Mouse (Mus musculus): Measurements from ENCODE around the gene Adcy2.

Adcy2 gene

DNA sequence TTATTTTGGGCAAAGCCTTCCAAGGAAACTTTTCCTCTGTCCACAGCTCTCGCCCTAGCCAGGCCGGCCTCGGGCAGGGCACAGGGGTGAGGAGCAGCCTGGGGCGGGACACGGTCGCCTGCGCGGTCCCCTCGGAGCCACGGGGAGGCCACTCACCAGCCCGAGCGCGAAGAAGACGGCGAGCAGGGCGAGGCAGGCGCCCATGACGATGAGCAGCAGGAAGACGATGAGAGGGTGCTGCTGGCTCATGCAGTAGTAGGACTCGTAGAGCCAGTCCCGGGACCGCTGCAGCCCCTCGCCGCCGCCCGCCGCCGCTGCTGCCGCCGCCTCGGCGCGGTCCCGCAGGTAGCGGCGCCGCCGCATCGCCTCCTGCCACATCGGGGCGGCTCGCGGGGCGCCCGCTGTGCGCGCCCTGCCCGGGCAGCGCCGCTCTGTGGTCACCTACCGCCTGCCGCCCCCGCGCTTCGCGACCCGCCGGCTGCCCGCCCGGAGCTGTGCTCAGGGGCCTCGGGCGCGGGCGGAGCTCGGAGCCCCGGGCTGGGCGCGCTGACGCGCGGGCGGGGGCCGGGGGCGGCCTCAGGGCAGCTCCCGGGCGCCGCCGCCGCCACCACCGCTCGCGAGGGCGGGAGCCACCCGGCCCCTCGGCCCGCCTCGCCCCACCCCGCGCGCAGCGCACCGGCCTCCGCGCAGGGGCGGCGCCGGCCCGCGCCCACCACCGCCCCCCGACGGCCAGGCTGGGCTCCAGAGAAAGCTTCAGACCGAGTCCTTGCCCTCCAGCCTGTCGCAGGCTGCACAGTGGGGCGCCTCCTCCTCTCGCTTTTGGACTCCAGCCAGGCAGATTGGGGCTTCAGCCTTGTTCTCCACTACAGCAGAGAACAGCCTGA lies at the start of gene Adcy2:
TSS of gene Adcy2 (minus strand) at position 624 of the 884 bp plus-strand sequence.
- in situ Hi-C loops (cut with MboI), result no loop called here

DNA sequence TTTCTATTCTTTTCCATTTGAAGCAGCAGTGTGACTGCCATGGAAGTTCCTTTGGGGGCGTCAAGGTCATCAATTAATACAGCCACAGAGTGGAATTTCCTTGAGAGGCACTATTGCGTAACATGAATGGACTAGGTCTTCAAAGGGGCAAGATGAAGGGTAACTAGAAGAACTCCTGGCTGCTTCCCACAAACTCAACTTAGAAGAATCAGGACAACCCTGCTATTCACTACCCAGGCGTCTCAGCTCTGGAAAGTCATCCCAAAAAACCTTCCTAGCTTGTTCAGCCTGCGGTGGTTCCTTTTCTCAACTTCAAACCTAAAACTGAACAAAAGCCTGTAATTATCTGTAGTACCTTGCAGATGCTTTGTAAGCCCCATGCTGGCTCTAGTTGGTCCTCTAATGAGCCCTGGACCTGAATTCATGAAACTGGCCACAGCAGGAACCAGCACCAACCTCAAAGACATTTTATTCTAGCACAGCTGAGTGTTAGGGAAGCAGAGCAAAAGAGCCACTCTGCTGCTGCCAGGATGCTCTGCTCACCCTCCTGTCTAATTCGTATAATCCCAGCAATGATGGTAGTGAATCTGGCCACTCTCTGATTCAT lies 37.8 kb upstream of the Adcy2 start:
- in situ Hi-C loops (cut with MboI), result no loop called here

DNA sequence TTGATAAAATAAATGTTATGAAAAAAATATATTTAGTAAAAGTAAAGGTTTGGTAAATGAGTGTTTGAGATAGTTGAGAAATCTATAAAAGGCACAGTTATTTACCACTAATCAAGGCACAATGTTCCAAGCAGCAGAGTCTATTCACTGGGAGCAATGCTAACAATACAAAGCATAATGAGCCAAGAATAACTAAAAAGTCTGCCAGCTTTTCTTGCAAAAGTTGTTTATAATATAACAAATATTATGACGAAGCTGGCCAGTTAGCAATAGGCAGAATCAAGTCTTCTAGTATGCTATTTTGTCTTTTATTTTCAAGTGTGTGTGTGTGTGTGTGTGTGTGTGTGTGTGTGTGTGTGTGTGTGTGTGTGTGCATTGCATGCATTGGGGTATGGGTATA lies 35.3 kb upstream of the Adcy2 start:
- in situ Hi-C loops (cut with MboI), result no loop called here

DNA sequence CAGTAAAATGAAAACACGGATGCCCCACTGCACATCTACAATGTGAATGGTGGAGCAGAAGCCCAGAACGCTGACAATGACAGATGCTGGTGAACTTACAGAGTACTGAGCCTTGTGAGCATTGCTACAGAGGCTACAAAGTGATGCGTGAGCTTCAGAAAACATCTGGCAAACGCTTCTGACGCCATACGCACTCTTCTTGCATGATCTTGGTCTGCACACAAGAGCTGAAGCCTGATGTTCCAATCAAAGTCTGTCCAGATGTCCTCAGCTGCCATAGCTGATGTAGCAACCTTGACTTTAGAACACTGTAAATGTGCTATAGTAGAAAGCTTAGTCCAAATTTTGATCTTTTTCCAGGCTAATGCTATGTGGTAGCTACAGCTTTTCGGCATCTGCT lies 34.2 kb upstream of the Adcy2 start:
- in situ Hi-C loops (cut with MboI), result no loop called here

DNA sequence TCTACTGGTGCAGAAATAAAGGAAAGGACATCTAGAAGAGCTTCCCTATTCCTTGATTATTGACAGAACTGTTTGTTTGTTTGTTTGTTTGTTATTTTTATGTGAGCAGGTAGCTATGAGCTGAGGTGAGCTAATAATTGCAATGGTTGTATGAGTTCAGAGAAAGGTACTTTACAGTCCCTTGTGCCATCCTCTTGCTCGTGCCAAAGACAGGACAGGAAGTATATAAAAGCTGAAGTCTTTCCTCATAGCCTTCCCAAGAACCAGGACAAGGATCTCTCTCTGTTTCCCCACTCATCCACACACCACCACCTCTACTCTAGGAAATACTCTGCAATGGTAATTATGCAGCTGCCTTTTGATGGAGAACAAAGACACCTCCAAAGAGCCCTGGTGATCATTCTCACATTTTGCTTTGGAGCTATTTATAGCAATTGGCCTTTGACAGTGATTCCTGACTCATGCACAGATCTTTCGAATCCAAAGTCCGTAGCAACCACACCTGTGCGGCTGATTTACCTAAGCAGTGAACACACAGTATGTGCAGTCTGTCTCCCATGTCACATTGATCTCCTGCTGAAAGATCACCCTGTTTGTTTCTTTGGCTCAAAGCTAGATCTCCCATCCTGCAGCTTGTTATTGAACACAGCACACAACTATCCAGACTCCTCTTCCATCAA lies 29.9 kb upstream of the Adcy2 start:
- in situ Hi-C loops (cut with MboI), result no loop called here

DNA sequence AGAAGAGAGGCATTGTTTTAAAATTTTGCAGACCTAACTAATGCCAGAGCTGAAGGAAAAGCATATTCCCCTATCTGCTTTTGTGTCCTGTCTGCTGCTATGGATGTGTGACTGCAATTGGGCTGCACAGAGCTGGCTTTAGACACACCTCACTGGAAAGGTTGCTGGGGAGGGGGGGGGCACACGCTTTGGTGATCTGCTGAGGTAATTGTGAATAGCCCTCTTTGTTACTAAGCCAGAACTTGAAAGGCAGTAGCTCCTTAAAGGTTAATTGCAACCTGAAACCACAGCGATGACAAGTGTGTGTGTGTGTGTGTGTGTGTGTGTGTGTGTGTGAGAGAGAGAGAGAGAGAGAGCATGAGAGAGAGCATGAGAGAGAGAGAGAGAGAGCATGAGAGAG lies 25.6 kb upstream of the Adcy2 start:
- in situ Hi-C loops (cut with MboI), result no loop called here

DNA sequence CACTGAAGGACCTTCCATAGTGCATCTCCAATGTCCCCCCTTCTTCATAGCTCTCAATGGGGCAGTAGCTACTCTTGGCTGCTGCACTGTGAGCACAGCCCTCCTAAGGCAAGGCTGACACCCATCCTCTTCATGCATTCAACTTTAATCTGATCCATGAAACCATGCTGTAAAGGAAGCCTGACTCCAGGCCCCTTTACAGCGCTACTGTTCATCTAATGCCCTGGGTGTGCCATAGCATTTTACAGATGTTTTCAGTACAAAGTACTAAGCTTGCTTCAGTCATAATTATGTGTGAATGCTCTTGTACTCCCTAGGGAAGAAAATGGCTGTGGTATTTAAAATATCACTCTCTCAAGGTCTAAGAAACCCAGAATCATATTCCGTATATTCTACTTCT lies 23.9 kb upstream of the Adcy2 start:
- in situ Hi-C loops (cut with MboI), result no loop called here

DNA sequence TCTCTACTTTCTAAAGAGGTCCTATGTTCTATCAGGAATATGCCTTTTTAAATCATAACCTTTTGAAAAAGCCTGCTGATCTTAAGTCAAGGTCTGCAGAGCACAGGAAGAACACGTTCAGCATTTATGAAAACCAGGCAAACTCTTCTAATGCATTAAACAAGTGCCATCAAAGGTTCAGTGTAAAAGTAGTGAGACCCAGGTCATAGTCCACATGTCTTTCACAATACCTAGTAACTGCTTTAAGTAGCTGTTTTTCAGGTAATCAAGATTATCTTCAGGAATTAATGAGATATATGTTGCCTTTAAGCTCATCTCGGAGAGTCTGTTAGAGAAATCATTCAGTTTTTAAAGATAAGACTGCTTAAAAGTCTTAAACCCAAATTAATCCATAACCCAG lies 21.2 kb upstream of the Adcy2 start:
- in situ Hi-C loops (cut with MboI), result no loop called here

DNA sequence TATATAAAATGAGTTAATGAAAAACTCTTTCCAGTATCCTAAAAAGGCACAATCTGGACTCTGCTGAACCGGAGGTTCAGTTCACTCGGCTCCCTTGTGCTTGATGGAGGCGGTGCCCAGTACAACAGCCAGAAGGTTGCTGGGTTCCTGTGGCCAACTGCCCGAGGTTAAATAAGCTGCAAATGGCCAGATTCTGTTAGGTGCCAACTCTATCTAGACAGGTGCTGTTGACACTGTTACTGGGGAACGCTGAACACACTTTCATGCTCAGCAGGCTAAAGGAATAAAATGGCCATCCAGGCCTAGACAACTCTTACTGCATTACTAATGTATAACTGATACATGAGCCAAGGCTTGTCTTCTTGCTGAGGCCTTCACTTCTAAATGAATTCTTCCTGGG lies 7.6 kb upstream of the Adcy2 start:
- in situ Hi-C loops (cut with MboI), result no loop called here

DNA sequence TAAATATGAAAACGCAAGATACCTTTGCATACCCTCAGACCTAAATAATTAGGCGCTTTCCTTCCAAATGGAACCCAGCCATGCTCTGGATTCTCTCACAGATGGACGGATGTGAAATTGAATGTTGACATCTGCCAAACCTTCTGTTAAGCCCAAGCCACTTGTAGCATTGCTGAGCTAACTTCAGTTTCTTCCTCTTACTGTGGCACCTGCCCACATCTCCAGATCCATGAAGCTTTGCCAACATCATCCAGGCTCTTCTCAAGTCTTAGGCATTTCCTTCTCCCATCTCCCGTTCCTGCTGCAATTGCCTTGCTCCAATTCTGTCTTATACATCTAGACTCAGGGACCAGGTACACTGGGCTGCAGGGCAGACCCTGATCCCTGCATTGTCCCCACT lies 6.8 kb upstream of the Adcy2 start:
- in situ Hi-C loops (cut with MboI), result no loop called here

DNA sequence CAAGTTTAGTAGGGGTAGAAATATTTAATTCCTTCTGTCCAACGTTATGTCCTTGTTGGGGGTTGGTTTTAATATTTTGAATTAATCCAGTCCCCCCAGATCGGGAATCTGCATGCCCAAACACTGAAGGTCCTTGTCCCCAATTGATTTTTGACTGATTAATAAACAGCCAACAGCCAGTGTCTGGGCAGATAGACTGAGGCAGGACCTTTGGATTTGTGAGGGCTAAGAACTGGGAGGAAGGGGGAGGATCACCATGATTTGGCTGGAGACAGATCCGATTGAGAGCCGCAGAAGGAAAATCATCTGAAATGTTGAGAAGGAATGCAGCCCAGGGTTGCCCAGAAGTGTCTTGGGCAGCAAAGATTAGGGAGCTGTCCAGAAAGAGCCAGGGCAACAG lies 5.1 kb upstream of the Adcy2 start:
- in situ Hi-C loops (cut with MboI), result no loop called here

DNA sequence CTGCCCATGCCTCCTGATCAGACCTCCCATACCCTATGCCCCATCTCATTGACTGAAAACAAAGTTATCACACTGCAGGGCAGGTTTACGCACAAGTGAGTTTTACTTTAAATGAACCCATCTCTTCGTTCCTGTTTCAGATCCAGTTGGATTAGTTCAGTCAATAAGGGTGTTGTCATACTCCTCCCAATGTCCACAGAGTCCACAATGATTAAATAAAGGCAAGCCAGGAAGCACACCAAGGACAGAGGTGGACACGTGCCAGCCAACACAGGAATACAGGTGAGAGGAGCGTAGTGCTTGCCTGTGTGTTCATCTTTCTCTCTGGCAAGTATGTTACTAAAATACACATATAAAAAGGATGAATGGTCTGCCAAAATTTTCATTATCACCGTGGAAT lies 3.3 kb upstream of the Adcy2 start:
- in situ Hi-C loops (cut with MboI), result no loop called here

DNA sequence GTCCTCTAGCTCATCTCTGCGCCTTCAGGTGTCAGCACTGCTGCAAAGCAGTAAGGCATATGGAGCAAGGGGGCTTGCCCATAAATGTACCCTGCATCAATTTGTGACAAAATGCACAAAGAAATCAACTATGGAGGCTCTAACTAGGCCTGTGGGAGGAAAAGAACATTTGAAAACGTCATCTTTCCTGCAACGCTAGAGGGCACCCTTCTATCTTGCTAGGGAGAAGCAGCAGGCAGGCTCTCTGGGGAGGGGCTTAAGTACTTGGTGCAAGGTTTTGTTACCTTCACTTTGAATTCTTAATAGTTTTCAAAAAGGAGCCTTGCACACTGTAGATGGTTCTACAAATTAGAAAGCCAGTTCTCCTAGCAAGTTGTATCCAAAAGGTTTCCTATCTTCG lies 2.8 kb upstream of the Adcy2 start:
- in situ Hi-C loops (cut with MboI), result no loop called here

DNA sequence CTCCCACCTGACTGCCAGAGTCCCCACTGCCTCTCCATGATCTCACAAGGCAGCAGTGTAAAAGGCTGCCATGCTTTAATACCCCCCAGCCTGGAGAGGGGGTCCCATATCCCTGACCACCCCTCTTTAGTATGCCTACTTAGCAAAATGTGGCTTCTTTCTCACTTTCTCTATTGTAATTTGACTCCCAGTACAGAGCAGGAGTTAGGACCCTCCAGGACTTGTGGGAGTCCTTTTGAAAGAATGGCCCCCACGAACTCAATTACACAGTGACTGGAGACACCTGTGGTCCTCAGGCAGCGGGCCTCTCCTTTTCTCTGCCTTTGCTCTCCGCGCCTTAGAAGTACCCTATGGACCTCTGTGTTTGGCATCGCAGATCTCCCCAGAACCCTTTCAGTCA lies 485 bp upstream of the Adcy2 start:
- in situ Hi-C loops (cut with MboI), result no loop called here

DNA sequence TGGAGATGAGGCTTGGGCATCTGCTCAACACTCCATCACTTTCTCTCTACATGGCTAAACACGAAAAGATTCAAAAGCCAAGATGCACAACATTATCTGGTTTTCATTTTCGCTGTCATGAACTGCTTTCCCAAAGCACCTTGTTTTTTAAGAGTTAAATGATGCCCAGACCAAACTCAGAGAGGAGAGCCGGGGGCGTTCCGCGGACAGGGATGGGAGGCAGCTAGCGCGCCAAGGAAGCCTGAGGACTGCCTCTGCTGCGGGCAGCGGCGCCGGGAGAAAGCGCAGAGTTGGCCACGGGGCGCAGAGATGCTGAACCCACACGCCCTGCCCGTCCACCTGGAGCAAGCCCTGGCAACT lies 803 bp downstream of the Adcy2 start:
- in situ Hi-C loops (cut with MboI), result no loop called here

DNA sequence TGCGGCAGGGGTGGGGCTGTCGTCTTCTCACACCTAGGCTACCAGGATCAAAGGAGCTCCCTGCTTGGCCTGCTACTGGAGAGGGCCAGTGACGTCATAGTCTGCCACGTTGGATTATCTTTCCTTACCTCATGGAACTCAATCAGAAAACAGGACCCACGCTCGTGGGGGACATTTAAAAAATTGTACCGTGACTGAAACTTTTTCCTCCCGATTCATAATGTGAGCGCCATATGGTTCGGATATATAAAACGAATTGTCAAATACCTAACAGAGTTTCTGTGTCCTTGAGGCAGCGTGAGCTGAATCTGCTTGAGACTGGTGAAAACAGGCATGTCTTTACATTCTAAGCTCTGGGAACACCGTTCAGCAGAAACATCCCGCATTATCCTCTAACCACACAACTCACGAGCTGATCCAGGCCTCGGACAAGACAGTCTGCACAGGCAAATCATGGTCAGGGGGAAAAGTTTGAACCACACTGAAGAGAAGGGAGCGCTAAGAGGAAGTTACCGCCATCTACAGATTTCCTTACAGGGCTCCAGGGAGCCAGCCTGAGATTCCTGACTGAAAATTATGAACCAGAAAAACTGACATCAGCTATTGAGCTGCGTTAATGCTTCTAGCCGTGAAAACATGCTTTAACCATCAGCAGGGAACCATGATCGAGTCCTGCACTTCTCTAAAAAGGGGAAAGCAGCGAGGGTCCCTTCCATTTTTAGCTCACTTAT lies 1.4 kb downstream of the Adcy2 start:
- in situ Hi-C loops (cut with MboI), result no loop called here

DNA sequence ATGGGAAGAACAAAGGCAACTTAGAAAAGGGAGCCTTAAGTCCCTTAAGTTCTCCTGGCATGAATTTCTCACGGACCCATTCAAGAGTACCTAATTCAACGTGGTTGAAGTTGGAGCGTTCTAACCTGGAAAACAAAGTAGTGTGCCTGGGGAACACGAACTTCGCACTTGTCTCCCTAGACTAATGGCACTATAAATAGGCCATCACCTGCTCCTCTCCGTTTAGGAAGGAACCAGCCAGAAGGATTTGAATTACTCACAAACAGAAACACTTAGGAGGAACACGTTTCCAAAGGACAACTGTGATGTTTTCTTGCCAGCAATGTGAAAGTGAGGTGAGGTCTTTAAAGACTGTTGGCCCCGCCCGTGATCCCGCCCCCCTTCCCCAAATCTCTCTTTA lies 2.0 kb downstream of the Adcy2 start:
- in situ Hi-C loops (cut with MboI), result no loop called here

DNA sequence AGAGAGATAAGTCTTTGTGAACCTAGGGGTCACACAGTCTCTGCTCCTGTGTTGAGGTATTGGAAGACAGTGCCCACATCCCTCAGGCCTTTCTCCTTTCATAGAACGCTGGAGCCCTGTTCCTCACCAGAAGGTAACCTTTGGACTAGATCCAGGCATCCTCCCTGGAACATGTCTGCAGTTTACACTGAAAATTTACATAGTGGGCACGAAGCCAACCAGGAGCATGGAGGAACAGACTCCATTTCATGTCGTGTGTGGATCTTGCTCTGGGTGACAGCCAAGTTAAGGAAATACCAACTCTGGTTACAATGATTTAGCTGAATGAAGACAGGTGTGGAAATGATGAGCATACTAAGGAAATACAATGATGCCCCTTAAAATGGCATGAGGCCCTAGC lies 2.7 kb downstream of the Adcy2 start:
- in situ Hi-C loops (cut with MboI), result no loop called here

DNA sequence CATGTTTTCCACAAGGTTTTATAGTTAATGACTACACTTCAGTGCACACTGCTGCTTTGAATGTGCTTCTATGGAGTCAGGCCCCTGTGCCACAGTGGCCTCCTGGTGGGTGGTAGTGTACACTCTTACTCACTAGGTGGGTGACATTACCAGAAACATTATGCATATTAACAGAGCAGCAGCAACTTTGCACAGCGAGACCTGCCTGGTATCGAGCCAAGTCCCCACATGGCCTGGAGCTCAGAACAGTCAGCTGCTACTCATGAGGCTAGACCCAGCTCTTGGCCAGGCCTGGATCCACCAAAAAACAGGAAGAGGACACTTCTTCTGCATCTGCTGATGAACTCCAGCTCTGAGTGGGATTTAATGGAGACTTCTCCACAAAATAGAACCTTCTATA lies 13.6 kb downstream of the Adcy2 start:
- in situ Hi-C loops (cut with MboI), result no loop called here

DNA sequence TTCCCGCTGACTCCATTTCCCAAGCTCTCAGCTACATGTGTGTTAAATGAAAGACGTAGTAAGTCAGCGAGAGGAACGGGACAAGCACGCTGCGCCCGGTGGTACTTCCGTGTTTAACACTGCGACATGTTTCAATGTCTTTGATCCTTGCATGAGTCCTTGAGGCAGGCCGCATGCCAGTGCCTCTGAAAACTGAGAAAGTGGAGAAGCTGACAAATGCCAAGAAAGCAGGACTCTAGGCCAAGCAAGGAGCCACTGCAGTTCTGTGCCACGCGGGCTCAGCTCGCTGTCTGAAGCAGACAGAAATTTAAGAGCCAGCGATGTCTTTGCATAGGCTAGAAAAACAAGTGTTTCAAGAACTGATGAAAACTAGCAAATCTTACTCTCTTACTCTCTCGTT lies 15.3 kb downstream of the Adcy2 start:
- in situ Hi-C loops (cut with MboI), result no loop called here

DNA sequence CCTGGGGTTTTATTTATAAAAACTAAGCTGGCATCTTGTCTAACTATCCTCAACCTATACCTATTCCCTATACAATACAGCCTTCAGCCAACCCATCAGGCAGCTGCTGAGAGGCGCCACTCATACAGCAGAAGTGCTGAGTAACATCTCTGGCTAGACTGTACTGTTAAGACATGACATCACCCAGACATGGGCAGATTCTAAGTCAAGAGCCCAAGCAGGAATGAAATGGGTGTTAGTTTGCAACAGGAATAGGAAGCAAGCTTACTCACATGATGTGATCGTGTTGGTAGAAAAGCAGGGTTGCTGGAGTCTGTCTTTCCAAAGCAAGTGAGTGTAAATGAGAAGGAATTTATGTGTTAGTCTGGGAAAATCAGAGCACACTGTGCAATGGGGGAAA lies 18.3 kb downstream of the Adcy2 start:
- in situ Hi-C loops (cut with MboI), result no loop called here

DNA sequence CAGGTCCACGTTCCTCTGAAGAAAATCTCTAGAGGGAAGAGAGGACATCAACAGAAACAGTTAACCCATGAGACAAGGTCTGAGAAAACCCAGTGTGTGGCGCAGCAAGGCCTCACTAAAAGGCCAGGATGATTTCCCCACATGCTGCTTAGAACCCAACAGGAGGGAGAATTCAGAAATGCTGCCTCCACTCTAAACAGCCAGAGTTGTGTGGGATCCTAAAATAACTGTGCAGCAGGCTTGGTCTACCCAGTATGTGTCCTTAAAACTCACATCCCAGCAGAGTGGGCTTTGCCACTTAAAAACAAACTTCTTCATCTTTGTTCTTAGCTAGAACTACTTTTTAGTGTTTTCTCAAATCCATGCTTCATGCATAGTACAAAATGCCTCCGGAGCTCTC lies 26.2 kb downstream of the Adcy2 start:
- in situ Hi-C loops (cut with MboI), result no loop called here

DNA sequence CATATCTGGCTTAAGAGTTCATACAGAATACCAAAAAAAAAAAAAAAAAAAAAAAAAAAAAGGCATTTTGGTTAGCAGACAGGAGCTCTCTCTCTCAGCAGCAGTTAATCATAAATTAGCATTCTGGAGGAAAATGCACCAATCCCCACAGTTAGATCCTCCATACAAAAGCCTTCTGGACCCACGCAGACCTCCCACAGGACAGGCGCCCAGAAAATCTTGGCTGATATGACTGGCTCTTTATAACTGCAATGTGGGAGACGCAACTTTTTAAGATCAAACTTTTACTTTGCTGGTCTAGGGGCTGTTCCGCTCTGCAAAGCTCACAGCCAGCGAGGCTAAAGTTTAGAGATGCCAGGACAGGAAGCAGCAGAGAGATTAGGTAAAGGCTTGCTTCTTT lies 37.8 kb downstream of the Adcy2 start:
- in situ Hi-C loops (cut with MboI), result no loop called here

All from mature B cell (primary cell).